Mouse (Mus musculus): Measurements from ENCODE around the gene Scfd2. TPM values are rescaled to one million over a fixed set of nuclear protein-coding genes. Genes with fewer than 3 reads are reported as not detected.

The Scfd2 gene
- 10 to 100 TPM; 20.1 to 21.1 TPM for total RNA-seq (2021)
- long read RNA-seq, experiment 1, transcript Scfd2-201 (9 exons, 3,672 nt): major isoform, 6 of 7 reads
- long read RNA-seq, experiment 1, partial matches to known transcripts: 1 of 7 reads
- long read RNA-seq, experiment 1, other reads (novel, unspliced or antisense): 0 of 7 reads
- long read RNA-seq, experiment 2, transcript Scfd2-201 (9 exons, 3,672 nt): major isoform, 15 of 20 reads
- long read RNA-seq, experiment 2, partial matches to known transcripts: 3 of 20 reads
- long read RNA-seq, experiment 2, other reads (novel, unspliced or antisense): 2 of 20 reads

DNA sequence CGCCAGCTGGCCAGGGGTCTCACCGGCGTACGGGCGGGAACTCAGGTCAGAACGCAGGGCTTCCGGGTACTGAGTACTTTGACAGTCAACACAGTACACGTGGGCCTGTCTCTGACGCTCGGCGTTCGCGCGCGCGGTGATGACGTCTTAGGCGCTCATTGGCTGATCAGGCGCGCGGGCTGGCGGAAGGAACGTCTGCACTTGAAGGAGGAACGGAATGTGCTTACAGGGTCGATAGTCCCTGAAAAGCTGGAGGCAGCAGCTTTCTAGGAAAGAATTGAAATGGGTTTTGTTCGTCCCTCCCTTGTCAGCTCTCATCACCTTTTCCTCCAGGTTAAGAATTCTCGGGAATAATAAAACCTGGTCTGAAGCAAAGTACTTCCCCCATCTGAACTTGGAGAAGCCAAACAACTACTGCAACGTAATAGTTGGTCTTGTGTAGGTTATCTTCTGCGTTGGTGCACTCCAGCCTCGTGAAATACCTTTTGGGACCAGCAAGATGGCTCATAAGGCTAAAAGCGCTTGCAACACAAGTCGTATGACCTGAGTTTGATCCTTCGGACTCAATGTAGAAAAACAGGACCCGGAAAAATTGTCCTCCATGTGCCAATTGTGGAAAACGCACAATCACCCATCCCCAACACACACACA is at the start of gene Scfd2:
TSS of gene Scfd2 (minus strand) at position 130 of the 651 bp plus-strand sequence.
- DNase-seq (ENCODE audit: low spot score in 2 of 2): peak; percentile 97

GRCm38 (mm10) chr5:74571767-74572166 is 40.2 kb upstream of the Scfd2 start:
- DNase-seq (ENCODE audit: low spot score in 2 of 2): no peak

GRCm38 (mm10) chr5:74561151-74561550 is 29.6 kb upstream of the Scfd2 start:
- DNase-seq (ENCODE audit: low spot score in 2 of 2): no peak

GRCm38 (mm10) chr5:74549566-74549965 is 18.0 kb upstream of the Scfd2 start:
- no peak for DNase-seq (ENCODE audit: low spot score in 2 of 2)

DNA sequence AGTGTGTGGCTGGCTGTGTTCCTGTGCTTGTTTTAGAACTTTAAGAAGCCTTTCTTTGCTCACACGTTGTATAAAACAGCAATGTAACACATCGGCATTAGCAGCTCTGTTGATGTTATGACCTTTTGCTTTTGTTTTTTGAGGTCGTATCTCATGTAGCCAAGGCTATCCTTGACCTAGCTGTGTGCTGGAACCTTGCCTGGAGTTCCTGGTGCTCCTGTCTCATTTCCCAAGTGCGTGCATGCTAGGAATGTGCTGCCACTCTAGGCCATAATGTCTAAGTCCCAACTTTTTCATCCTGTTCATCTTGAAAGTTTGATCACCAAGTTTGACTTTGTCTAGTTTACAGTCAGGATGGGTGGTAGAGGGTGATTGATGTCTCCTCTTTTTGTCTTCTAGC is 14.0 kb upstream of the Scfd2 start:
- no peak for DNase-seq (ENCODE audit: low spot score in 2 of 2)

GRCm38 (mm10) chr5:74536180-74536947 is 4.8 kb upstream of the Scfd2 start:
- no peak for DNase-seq (ENCODE audit: low spot score in 2 of 2)

GRCm38 (mm10) chr5:74535240-74536021 is 3.9 kb upstream of the Scfd2 start, which contains the start of gene Fip1l1:
Fip1l1 (plus strand) TSS chr5:74535449.
- DNase-seq (ENCODE audit: low spot score in 2 of 2): peak; percentile 78 to 82

DNA sequence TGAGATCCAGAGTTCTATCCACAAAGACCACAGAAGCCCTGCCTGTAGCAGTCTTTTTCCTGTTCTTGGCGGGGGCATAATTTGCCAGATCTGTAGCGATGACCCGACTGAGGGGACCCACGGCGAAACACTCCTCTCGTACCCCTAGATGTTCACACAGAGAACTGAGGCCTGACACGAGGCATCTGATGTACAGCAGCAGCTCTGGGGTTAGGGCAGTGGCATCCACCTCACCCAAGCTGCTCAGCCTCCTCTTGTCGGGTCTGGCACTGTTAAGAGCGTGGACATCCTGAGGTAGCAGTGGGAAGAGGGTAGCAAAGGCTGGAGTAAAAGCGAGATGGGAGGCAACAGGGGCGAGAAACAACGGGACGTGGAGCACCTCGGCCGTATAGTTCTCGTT is 774 bp downstream of the Scfd2 start:
- DNase-seq (ENCODE audit: low spot score in 2 of 2): no peak

- DNase-seq (ENCODE audit: low spot score in 2 of 2): no peak
Observed at GRCm38 (mm10) chr5:74527025-74527424, 4.5 kb downstream of the Scfd2 start.

GRCm38 (mm10) chr5:74511686-74512085 is 19.9 kb downstream of the Scfd2 start:
- DNase-seq (ENCODE audit: low spot score in 2 of 2): no peak

DNA sequence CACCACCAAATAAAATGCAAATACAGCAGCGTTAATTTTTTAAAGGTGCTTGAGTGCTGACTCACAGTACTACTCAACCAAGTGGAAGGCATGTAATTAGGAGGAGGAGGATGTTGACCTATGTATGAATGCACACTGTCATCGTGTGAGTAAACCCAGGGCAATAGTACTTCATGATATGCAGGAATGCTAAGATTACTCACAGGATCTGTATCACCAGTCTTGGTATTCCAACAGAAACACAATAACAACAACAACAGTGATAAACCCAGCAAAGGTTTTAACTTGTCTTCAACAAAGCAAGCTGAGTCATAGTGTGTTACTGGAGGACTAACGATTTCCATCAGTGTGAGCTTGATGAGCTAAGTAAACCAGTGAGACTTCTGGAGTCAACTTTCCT is 38.9 kb downstream of the Scfd2 start:
- no peak for DNase-seq (ENCODE audit: low spot score in 2 of 2)

GRCm38 (mm10) chr5:74484646-74485045 is 46.9 kb downstream of the Scfd2 start:
- DNase-seq (ENCODE audit: low spot score in 2 of 2): no peak

- DNase-seq (ENCODE audit: low spot score in 2 of 2): no peak
Observed at GRCm38 (mm10) chr5:74482633-74483032, 48.9 kb downstream of the Scfd2 start.

DNA sequence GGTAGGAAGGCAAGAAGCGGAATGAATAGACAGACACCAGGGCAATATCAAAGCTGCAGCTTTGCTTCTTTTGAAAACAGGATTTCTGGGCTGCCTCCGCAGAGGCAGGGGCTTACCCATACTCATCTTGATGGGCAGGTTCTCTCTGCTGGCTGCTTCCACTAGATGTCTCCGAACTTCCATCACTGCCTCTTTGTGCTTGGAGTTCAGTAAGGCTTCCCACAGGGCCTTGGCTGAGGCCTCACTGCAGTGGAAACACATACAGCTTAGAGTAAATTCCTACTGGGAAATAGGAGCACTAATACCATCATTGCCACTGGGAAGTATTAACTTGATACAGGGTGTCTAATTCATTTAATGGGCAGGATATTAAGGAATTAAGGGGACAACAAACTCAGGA is 49.5 kb downstream of the Scfd2 start:
- no peak for DNase-seq (ENCODE audit: low spot score in 2 of 2)

DNA sequence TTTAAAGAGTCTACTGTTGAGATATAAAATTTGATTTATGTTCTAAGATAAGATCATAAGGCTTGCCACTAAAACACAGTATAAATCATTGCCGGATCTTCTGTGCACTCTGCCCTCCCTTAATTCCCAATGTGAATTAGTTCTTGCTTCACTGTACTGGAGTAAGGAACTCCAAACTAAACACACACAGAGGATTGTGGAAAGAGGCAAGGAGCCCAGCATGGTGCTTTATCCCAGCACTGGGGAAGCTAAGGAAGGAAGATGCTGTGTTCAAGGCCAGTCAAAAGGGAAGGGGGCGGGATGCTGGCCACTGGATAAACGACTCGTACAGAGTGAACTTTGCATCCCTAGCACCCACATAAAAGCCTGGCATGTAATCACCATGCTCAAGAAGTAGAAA is 51.1 kb downstream of the Scfd2 start:
- no peak for DNase-seq (ENCODE audit: low spot score in 2 of 2)

DNA sequence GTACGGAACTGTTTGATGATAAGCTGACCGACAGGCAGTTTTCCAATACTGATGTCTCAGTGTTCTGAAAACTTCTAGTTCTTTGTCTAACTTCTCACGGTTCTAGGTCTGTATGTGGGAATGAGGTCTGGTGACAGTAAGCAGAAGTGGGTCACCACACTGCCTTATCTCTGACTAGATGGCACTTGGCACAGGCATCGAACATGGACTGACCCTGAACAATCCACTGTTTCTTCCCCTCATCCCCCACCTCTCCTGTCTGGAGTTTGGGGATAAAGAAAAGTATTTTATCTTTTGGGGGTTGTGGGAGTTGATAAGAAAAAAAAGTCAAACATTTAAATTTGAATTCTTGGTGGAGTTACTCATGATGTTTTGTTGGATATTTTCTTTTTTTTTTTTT is 51.6 kb downstream of the Scfd2 start:
- DNase-seq (ENCODE audit: low spot score in 2 of 2): no peak

- DNase-seq (ENCODE audit: low spot score in 2 of 2): no peak
Observed at GRCm38 (mm10) chr5:74479157-74479556, 52.4 kb downstream of the Scfd2 start.

- DNase-seq (ENCODE audit: low spot score in 2 of 2): no peak
Observed at GRCm38 (mm10) chr5:74476551-74476950, 55.0 kb downstream of the Scfd2 start.

DNA sequence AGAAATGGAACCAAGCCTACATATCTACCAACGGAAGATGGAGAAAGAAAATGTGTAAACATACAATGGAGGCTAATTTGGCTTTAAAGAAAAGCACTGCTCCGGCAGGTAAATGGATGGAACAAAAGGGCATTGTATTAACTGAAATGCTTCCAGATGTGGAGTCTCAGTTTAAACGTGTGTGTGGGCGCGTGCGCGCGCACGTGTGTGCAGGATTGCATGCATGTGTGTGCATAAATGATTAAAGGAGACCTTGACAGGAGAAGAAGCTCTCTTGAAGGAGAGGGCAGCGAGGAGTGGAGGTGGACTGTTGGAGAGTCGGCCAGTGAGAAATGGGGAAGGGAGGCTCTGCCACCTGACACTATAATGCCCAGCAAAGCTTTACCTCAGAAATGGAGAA is 58.4 kb downstream of the Scfd2 start:
- DNase-seq (ENCODE audit: low spot score in 2 of 2): no peak

DNA sequence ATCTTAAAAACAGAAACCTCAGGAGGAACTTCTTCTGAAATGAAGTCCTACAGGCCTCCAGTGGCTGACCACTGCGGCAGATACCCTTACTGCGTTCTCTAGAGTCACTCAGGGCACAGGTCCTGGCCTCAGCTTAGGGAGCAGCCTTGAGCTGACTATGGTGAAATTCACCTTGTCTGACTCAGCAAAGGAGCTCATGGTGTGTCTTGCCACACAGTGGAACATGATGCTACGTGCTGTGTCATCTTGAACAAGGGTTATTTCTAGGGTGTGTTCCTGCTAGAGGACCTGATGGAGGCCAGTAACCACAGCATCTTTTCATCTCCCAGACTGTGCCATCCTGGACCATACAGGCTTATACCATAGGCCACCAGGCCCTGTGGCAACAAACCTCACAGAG is 60.7 kb downstream of the Scfd2 start:
- DNase-seq (ENCODE audit: low spot score in 2 of 2): no peak

GRCm38 (mm10) chr5:74469620-74470019 is 61.9 kb downstream of the Scfd2 start:
- no peak for DNase-seq (ENCODE audit: low spot score in 2 of 2)
